30 mouse cellular contexts compared by ENCODE assay signal in genomic region chr13:45902457-45902856, GRCm38 (mm10).
DNase-seq lines count a peak whose midpoint lies in the region; ATAC-seq and TF ChIP-seq lines count a peak whose summit lies in the region.
"Had no signal": no experiment of that assay in that cellular context is flagged by ENCODE, and none has a peak within 500 bp of the region (broad histone marks: within the 10 kb centered on the region; RNA-seq: fewer than 3 reads in every experiment).

No protein-coding gene starts in this region.

- TF ChIP-seq POLR2A in bone marrow macrophage, adult 2 months (IDR thresholded peaks at IDR 0.05; ENCODE audit: borderline replicate concordance, low read depth, low read length) = no peak

- peaks cover 63% of the 10 kb centered on the region for H3K4me1 ChIP-seq in G1E (ENCODE audit: insufficient read depth, low read depth, low read length)
- peaks cover 38% of the 10 kb centered on the region for H3K4me1 ChIP-seq in bone marrow macrophage, adult 2 months (ENCODE audit: control insufficient read depth, insufficient read depth, low read length)

- peak; percentile 23; the same call in 1 of the 2 replicates for ATAC-seq in G1E (ENCODE audit: extremely low read depth, insufficient number of reproducible peaks, low FRiP score, poor library complexity, severe bottlenecking)
- ATAC-seq: activated CD4-positive, CD25-positive, alpha-beta regulatory T cell, adult 4 months; CD4-positive, CD25-positive, alpha-beta regulatory T cell, adult 4 months; forebrain, embryonic 14.5 days; forebrain, embryonic 16.5 days; Patski had no signal

- H3K4me3 ChIP-seq in G1E (ENCODE audit: low read depth, low read length) = no peak overlapping the region; the same call in 1 of the 2 replicates
- no peak overlapping the region for H3K4me3 ChIP-seq in bone marrow macrophage, adult 2 months (ENCODE audit: insufficient read depth, low read length)
- H3K4me3 ChIP-seq: embryonic facial prominence, embryonic 13.5 days; embryonic facial prominence, embryonic 15.5 days; erythroblast, embryonic 14.5 days; forebrain, embryonic 10.5 days; forebrain, embryonic 12.5 days had no signal

- H3K9me3 ChIP-seq in G1E (replicated peaks) = no peaks in the 10 kb centered on the region
- H3K9me3 ChIP-seq: embryonic facial prominence, embryonic 13.5 days; embryonic facial prominence, embryonic 15.5 days; forebrain, embryonic 10.5 days; forebrain, embryonic 12.5 days had no signal

- no peak for TF ChIP-seq CTCF in G1E (IDR thresholded peaks at IDR 0.05; ENCODE audit: low read depth, low read length)
- no peak for TF ChIP-seq CTCF in bone marrow macrophage, adult 2 months (IDR thresholded peaks at IDR 0.05; ENCODE audit: low read depth, low read length)

- no peaks in the 10 kb centered on the region for H3K27me3 ChIP-seq in G1E (ENCODE audit: insufficient read depth, low read length)
- H3K27me3 ChIP-seq: CH12.LX; embryonic facial prominence, embryonic 13.5 days; embryonic facial prominence, embryonic 15.5 days; forebrain, embryonic 12.5 days; Patski had no signal

- DNase-seq in heart, adult 11 months = peak; percentile 74
- no peak for DNase-seq in heart, postnatal 4 days
- peak; percentile 27 for DNase-seq in layer of hippocampus, adult 9-10 months (ENCODE audit: low spot score)
- no peak for DNase-seq in layer of hippocampus, postnatal 36 days
- no peak for DNase-seq in G1E (ENCODE audit: low spot score)
- DNase-seq in urinary bladder, postnatal 14 days (ENCODE audit: low spot score) = no peak
- no peak for DNase-seq in urinary bladder, postnatal 25 days (ENCODE audit: low spot score)
- DNase-seq: adrenal gland, adult 8-10 months; adrenal gland, postnatal 14 days; adrenal gland, postnatal 36 days; B cell, adult 2 months; cerebellum, adult 11 months; cerebellum, adult 18-20 months; cerebellum, adult 8-10 months; cerebellum, adult 9-11 months; cerebellum, postnatal 14 days; cerebellum, postnatal 36 days; embryo, embryonic 11 days had no signal

- peak overlapping the region; percentile 97; the same call in 1 of the 2 replicates for H3K27ac ChIP-seq in bone marrow macrophage, adult 2 months (ENCODE audit: insufficient read depth, low read depth, low read length)
- H3K27ac ChIP-seq: embryonic facial prominence, embryonic 13.5 days; embryonic facial prominence, embryonic 15.5 days; forebrain, embryonic 10.5 days; forebrain, embryonic 12.5 days had no signal

- H3K36me3 ChIP-seq in G1E (replicated peaks) = peaks cover 39% of the 10 kb centered on the region
- H3K36me3 ChIP-seq: embryonic facial prominence, embryonic 13.5 days; embryonic facial prominence, embryonic 15.5 days; forebrain, embryonic 10.5 days; forebrain, embryonic 12.5 days had no signal

Comparison
In these comparisons a context has a peak if more than half of its experiments do, and no peak if none do; other contexts are left out.
1. DNase-seq: peak in heart, adult 11 months (single experiment) and layer of hippocampus, adult 9-10 months (single experiment); none in heart, postnatal 4 days (single experiment), layer of hippocampus, postnatal 36 days (0 of 2), G1E (single experiment), urinary bladder, postnatal 14 days (single experiment) and urinary bladder, postnatal 25 days (single experiment).